Mouse (Mus musculus) heart, adult 2 months (tissue): ENCODE results near the gene Pigv.

ENCODE experiments used
- CTCF ChIP-seq: fragments of 200-600 bp; IDR thresholded peaks from 2 replicates; pipeline ENCODE4 v1.8.1; 2022; ENCODE audit warnings: antibody characterized with exemption, mild to moderate bottlenecking, moderate library complexity
- EP300 ChIP-seq: fragments of 200-500 bp; IDR thresholded peaks from 2 replicates; pipeline ENCODE4 v1.6.1; 2011; ENCODE audit warnings: low read depth, low read length, control low read depth; ENCODE audit not compliant: insufficient read depth
- POLR2A ChIP-seq: fragments of 200-500 bp; IDR thresholded peaks from 2 replicates; pipeline ENCODE4 v1.6.1; 2011; ENCODE audit warnings: mild to moderate bottlenecking, low read depth, low read length, control low read depth; ENCODE audit not compliant: insufficient read depth

DNA sequence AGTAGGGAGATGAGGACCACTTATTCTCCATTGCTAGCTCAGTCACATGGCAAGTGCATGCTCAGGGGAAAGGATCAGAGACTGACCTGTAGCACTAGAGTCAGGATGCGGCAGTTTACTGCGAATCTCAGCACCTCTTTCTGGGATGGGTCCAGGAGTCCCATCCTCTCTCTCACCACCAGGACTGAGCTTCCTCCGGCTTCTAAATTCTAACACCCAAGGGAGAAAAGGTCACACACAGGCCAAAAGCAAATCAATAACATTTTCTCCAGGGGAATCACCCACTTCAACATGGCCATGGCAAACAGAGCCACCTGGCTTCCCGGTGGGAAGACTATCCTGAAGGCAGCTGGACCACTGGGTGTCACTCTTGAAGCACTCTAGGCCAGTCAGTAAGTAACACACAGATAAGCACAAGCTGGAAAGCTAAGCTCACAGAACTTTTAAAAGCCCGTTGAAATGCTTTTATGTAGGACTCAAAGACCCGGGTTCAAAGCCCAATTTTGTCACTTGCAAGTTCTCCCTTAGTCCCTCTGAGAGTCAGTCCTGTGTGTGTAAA, 2.7 kb downstream of the Pigv start:
- TF ChIP-seq CTCF: peak; percentile 65
- TF ChIP-seq POLR2A: no peak
- no peak for TF ChIP-seq EP300
